Mouse (Mus musculus) naive thymus-derived CD4-positive, alpha-beta T cell, adult 2 months (primary cell): ENCODE measurements around the gene Ptov1.

ENCODE experiments used
- DNase-seq: peaks from one replicate; pipeline ENCODE4 v3.0.0-alpha.2; 2011; ENCODE audit warnings: low read depth

Gene Ptov1

DNA sequence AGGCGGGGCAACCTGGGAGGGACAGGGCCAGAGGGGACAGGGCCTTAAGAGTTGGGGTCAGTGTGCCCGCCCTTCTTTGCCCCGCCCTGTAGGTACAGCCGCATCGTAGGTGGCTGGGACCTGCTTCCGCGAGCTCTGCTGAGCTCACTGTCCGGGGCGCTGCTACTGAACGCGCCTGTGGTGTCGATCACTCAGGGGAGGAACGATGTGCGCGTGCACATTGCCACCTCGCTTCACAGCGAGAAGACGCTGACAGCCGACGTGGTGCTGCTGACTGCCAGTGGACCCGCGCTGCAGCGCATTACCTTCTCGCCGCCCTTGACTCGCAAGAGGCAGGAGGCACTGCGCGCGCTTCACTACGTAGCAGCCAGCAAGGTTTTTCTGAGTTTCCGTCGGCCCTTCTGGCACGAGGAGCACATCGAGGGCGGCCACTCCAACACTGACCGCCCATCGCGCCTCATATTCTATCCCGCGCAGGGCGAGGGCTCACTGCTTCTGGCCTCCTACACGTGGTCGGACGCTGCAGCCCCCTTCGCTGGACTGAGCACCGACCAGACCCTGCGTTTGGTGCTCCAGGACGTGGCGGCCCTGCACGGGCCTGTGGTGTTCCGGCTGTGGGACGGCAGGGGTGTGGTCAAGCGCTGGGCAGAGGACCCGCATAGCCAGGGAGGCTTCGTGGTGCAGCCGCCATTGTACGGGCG is 29.9 kb downstream of the Ptov1 start:
- DNase-seq: peak; percentile 65

- no peak for DNase-seq
Observed at GRCm38 (mm10) chr7:44839171-44839490, 30.5 kb downstream of the Ptov1 start.

GRCm38 (mm10) chr7:44838073-44838472 is 31.5 kb downstream of the Ptov1 start:
- no peak for DNase-seq

GRCm38 (mm10) chr7:44836423-44837053 is 33.0 kb downstream of the Ptov1 start:
- DNase-seq: no peak

GRCm38 (mm10) chr7:44836016-44836404 is 33.6 kb downstream of the Ptov1 start:
- DNase-seq: no peak

DNA sequence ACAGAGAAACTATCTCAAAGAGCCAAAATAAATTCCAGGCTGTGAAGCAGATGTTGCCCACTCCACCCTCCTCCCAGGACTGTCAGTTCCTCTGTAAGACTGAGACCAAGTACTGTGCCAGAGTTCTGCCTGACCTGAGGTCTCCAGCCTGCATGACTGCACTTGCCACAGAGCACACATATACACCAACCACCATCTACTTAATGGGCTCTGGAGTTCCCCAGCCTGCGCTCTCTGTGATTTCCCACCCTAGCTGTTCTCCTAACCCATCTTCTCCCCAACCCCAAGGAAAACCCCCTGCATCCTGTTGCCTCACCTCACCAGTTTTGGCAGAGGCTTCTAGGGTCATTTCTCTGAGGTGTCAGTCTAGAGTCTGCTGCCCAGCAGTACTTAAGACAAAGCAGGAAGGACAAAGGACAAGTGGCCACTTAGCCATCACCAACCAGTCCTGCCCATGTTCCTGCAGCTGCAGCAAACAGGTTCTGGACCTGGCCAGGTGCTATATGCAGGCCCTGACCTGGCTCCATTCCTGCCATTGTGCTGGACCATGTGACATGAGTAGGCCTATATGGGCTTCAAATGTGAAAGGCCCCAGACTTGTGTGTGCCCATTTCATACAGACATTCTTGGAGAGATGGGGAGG is 34.1 kb downstream of the Ptov1 start:
- no peak for DNase-seq

DNA sequence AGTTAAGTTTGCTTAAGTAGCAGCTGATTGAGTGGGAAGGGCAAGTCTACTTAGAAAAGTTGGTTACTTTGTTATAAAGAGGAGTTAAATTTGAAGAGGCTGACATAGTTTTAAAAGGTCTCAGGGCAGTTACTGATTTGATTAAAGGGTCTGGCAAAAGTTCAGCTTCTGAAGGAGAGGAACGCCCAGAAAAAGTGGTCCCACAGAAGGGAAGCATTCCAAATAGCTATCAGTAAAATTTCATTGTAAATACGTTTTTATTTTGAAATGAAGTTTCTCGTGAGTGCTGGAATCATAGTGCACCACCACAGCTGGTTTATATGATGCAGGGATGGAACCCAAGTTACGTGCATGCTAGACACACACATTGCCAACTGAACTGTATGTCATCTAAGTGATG is 36.8 kb downstream of the Ptov1 start:
- no peak for DNase-seq

GRCm38 (mm10) chr7:44828706-44829105 is 40.9 kb downstream of the Ptov1 start:
- no peak for DNase-seq

DNA sequence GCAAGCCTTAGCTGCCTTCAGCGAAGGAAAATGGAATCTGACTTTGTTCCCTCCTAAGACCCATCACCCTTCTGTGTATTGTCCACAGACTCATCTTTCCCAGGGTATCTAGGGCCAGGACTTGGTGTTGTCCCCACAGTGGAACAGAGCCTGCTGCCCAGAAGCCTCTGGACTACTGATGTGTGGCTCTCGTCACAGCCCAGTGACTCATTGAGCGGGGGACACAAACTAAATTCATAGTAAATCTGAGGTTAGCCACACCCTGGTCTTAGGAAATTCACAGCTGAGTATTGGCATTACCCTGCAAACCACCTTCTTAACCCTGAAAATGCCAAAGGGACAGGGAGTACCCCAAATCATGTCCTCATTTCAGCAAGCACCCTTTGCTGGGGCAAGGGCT is 42.8 kb downstream of the Ptov1 start:
- no peak for DNase-seq

GRCm38 (mm10) chr7:44824872-44825271 is 44.7 kb downstream of the Ptov1 start:
- DNase-seq: peak; percentile 90

GRCm38 (mm10) chr7:44823409-44823808 is 46.2 kb downstream of the Ptov1 start:
- peak; percentile 48 for DNase-seq

GRCm38 (mm10) chr7:44821666-44822448 is 47.7 kb downstream of the Ptov1 start:
- no peak for DNase-seq

- no peak for DNase-seq
Observed at GRCm38 (mm10) chr7:44820525-44820924, 49.1 kb downstream of the Ptov1 start.

GRCm38 (mm10) chr7:44819863-44820262 is 49.7 kb downstream of the Ptov1 start:
- no peak for DNase-seq

DNA sequence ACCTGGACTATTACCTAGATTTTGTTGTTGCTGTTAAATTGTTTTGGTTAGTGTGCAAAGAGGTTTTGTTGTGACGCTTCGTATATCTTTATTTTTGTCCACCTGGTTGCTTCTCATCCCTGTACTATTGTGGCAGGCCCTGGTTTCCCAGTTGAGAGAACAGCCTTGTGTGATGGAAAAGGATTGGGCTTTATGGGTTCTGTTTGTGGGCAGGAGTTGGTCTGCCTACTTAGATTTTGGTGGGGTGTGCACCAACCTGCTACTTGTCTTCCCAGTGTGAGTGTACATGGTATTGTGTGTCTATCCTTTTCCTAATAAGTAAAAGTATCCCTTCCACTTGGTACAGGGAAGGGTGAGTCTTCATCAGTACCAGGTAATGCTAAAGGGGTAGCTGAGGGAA is 50.2 kb downstream of the Ptov1 start:
- no peak for DNase-seq

DNA sequence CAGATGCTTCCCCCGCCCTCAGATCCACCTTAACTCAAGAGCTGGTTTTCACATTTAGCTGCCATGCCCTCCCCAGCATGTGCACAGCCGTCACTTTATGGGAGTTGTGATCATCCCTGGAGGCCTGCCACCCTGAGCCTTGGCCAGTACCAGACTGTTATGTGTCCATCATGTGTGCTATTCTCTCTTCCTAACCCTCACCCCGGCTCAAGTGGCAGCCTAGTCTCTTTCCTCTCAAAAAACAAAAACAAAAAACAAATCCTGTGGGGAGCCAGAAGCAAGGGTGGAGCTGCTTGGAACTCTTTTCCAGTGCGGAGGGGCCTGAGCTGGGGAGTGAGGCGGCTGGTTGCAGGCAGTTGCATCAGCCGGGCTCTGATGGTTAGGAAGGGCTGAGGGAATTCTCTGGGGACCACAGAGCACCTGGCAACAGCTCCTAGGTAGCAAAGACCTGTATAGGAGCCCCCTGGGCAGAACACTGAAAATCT is 50.8 kb downstream of the Ptov1 start:
- DNase-seq: no peak

DNA sequence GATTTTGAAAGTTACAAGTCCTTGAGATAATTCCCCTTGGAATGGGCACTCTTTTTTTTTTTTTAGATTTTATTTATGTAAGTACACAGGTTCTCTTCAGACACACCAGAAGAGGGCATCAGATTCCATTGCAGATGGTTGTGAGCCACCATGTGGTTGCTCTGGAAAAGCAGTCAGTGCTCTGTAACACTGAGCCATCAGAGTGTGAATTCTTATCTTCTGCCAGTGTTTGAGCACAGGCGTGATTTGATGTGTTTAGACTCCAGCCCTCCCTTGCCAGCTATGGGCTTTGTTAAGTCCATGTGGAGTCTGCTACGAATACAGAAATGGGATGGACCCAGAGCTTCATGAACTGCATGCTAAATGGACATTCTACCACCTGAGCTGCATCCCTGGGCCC is 51.4 kb downstream of the Ptov1 start:
- no peak for DNase-seq

DNA sequence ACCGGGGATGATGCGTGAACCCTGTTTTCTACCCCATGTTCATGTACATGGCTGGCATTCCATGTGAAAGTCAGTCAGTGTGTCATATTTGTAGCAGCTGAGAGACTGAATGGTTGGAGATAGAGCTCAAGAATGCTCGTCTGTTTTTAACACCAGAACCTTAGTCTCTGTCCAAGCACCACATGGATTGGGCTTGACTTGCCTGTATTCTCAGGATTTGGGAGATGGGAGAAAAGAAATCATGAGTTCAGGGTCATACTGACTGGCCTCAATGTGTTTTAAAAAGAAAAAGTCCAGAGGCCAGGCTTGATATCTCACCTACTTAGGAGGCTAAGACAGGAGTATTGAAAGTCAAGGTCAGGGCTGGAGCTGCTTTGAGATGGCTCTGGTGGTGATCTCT is 52.1 kb downstream of the Ptov1 start:
- no peak for DNase-seq

GRCm38 (mm10) chr7:44816470-44817021 is 53.0 kb downstream of the Ptov1 start, which contains the start of gene Atf5:
Atf5 (minus strand) TSS chr7:44816658.
- DNase-seq: no peak

DNA sequence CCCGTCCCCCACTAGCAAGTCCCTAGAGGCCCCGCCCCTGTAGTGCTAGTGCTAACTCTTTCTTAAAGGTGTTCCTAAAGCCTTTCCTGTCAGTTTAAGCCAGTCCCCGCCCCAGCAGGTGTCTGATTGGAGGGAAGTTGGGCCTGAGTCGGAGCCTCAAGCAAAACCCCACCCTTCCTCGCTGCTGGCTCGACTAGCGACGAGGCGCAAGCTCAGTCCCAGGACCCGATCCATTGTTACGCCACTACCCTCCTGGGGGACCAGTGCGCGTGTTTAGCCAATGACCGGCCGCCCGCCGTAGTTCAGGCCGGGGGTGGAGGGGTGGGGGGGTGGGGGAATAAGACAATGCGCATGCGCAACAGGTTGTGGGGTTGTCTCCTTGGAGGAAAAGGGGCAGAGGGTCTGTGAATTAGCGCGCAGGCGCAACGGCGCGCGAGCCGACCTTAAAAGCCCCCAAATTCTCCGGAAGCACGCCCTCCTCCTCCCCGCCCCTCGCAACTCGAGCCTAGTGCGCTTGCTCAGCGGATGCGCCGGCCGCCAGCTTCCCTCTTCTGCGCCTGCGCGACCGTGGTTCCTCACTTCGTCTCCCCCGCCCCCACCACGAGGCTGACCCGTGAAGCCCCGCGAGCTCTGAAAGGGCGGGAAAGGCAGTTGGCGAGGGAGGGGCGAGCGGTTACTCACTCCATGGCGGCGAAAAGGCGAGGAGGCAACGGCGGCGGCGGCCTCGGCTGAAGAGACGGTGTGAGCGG is 53.7 kb downstream of the Ptov1 start, which contains the start of the genes Nup62 and Il4i1:
TSS of gene Nup62 (plus strand) at position 368 of the 749 bp plus-strand sequence.
TSS of gene Il4i1 (plus strand) at position 667 of the 749 bp plus-strand sequence.
- peak; percentile 99 for DNase-seq

GRCm38 (mm10) chr7:44814952-44815553 is 54.5 kb downstream of the Ptov1 start:
- DNase-seq: no peak
